Mouse (Mus musculus): ENCODE measurements around the gene Elp1. TPM values are rescaled to one million over a fixed set of nuclear protein-coding genes. Genes with fewer than 3 reads are reported as not detected.

Gene Elp1
- polyA plus RNA-seq, 1 experiment from 2014 or later: 24.3 TPM

GRCm38 (mm10) chr4:56716801-56717200 lies 85.3 kb downstream of the Elp1 start:
- no peak for DNase-seq (ENCODE audit: low spot score)

GRCm38 (mm10) chr4:56713155-56713554 lies 89.0 kb downstream of the Elp1 start:
- DNase-seq (ENCODE audit: low spot score): no peak

- no peak for DNase-seq (ENCODE audit: low spot score)
Measured at GRCm38 (mm10) chr4:56702234-56702633, 99.9 kb downstream of the Elp1 start.

Other genes starting within 250 kb of the Elp1 start
- gene Gm26657, start 62.3 kb downstream of the Elp1 start, polyA plus RNA-seq (2015; fragmentation: Nextera tagmentation; extraction: Ambion mirVana): not detected in 2 replicates
- gene Actl7b, start 60.9 kb downstream of the Elp1 start, polyA plus RNA-seq (2015; fragmentation: Nextera tagmentation; extraction: Ambion mirVana): not detected in 2 replicates
- not detected in 2 replicates for gene Actl7a, start 58.9 kb downstream of the Elp1 start, polyA plus RNA-seq (2015; fragmentation: Nextera tagmentation; extraction: Ambion mirVana)
- gene Fam206a, start within 50 bp of the Elp1 start, polyA plus RNA-seq (2015; fragmentation: Nextera tagmentation; extraction: Ambion mirVana): 9.7 and 12.2 TPM in 2 replicates
- gene Ctnnal1, start 62.9 kb upstream of the Elp1 start, polyA plus RNA-seq (2015; fragmentation: Nextera tagmentation; extraction: Ambion mirVana): 5.0 and 5.4 TPM in 2 replicates
- 4.0 and 6.0 TPM in 2 replicates for gene Tmem245, start 145.1 kb upstream of the Elp1 start, polyA plus RNA-seq (2015; fragmentation: Nextera tagmentation; extraction: Ambion mirVana)
- gene Frrs1l, start 188.1 kb upstream of the Elp1 start, polyA plus RNA-seq (2015; fragmentation: Nextera tagmentation; extraction: Ambion mirVana): 0.04 TPM in 1 of 2 replicates, not detected in the other